Mouse (Mus musculus) bone marrow macrophage, adult 2 months (primary cell): ENCODE data around the gene H2afb1. TPM values are rescaled to one million over a fixed set of nuclear protein-coding genes. Genes with fewer than 3 reads are reported as not detected.
"Not testable (repeated sequence)": the region's sequence is repeated elsewhere in the genome, so short reads cannot be mapped to it uniquely, and the experiment has no call there.

Experiments used
- H3K27ac ChIP-seq: 2 replicates; pipeline ENCODE4 v1.5.1; 2012; ENCODE audit warnings: low read depth, low read length; ENCODE audit not compliant: insufficient read depth
- H3K4me1 ChIP-seq: 2 replicates; pipeline ENCODE4 v1.6.1; 2012; ENCODE audit warnings: low read length; ENCODE audit not compliant: control insufficient read depth, insufficient read depth
- H3K4me3 ChIP-seq: 2 replicates; pipeline ENCODE4 v1.5.1; 2012; ENCODE audit warnings: mild to moderate bottlenecking, low read length, moderate library complexity; ENCODE audit not compliant: insufficient read depth
- CTCF ChIP-seq: IDR thresholded peaks from 2 replicates; pipeline ENCODE4 v1.5.1; 2012; ENCODE audit warnings: low read depth, mild to moderate bottlenecking, low read length, moderate library complexity
- POLR2A ChIP-seq: IDR thresholded peaks from 2 replicates; pipeline ENCODE4 v1.6.1; 2012; ENCODE audit warnings: mild to moderate bottlenecking, low read depth, low read length, borderline replicate concordance
- polyA plus RNA-seq: library from polyadenylated mRNA; stranded (reverse); fragments of >200 nt; gene quantifications from 2 replicates; pipeline ENCODE4 v1.2.4, GENCODE M21; 2012; ENCODE audit not compliant: missing spikeins, insufficient read depth, insufficient read length

Gene H2afb1
- not detected in 2 replicates for polyA plus RNA-seq

DNA sequence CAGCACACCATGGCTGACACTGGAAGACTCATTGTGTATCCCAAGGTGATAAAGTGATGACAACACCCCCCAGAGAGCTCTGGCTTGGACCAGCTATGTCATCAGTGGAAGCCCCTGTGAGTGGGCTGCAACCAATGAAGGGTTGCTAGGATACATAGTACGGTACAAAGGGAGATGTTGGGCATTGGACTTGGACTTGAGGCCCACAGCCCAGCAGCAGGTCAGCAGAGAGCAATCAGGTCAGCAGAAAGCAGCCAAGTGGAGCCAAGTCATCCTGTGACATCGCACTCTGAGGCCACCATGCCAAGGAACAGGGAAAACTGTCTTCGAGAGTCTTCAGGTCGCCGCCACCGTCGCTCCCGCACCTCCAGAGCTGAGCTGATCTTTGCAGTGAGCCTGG lies at the start of gene H2afb1:
Gene H2afb1, plus strand, starts transcription at position 301 of the 400 bp plus-strand sequence.
- not testable (repeated sequence) for H3K4me3 ChIP-seq, H3K4me1 ChIP-seq, H3K27ac ChIP-seq

DNA sequence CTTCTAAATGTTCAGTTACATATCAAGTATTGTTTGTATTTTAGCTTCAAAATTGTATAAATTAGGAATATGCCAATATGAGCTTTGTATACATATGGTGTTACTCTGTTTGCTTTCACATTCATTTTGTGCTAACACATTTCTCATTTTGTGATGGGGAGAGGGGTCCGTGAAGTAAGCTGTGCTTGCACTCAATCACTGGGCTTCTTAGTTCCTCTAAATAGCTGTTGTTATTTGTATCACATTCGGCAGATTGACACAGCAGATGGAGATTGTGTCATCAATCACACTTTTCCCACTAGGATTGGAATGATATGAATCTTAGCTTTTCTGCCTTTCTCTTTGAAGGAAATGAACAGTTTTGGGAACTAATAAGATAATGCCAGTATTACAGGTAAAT lies 21.5 kb downstream of the H2afb1 start:
- H3K27ac ChIP-seq = no peak overlapping the region
- TF ChIP-seq POLR2A (no peak), CTCF (no peak)
- H3K4me3 ChIP-seq = no peak overlapping the region
- no peaks in the 10 kb centered on the region for H3K4me1 ChIP-seq
